Mouse (Mus musculus) MEL (cell line): ENCODE data around the gene Sec24d. TPM values are rescaled to one million over a fixed set of nuclear protein-coding genes. Genes with fewer than 3 reads are reported as not detected.

Experiments
- DNase-seq: peaks from one replicate; pipeline ENCODE4 v3.0.0; 2011; ENCODE audit warnings: low read depth, low spot score
- H3K27ac ChIP-seq: 2 replicates; pipeline ENCODE4 v1.5.1; 2012; ENCODE audit warnings: low read depth, mild to moderate bottlenecking, control low read depth, low read length, moderate library complexity; ENCODE audit not compliant: control insufficient read depth
- H3K27me3 ChIP-seq, 2 experiments: fragments of 150-350 bp in 1 of 2; sonication (generic) in 1 of 2; 2 replicates each; pipeline ENCODE4 v1.6.1; 2012; ENCODE audit warnings: low read length in 2 of 2, mild to moderate bottlenecking in 2 of 2, improper control_type of control experiment in 1 of 2, moderate library complexity in 1 of 2; ENCODE audit not compliant: insufficient read depth in 2 of 2, control insufficient read depth in 1 of 2
- H3K36me3 ChIP-seq, 2 experiments: 2 replicates each; pipeline ENCODE4 v1.6.1; 2012 to 2014; ENCODE audit warnings: low read length in 2 of 2, improper control_type of control experiment in 1 of 2, inconsistent platforms in 1 of 2, mild to moderate bottlenecking in 1 of 2; ENCODE audit not compliant: insufficient read depth in 2 of 2, control insufficient read depth in 1 of 2
- H3K4me1 ChIP-seq, 2 experiments: fragments of 150-350 bp in 1 of 2; sonication (generic) in 1 of 2; 2 replicates each; pipeline ENCODE4 v1.6.1; 2012; ENCODE audit warnings: low read length in 2 of 2, improper control_type of control experiment in 1 of 2, mild to moderate bottlenecking in 1 of 2; ENCODE audit not compliant: insufficient read depth in 2 of 2, control insufficient read depth in 1 of 2
- H3K4me3 ChIP-seq, 2 experiments: fragments of 150-350 bp in 1 of 2; sonication (generic) in 1 of 2; 2 replicates each; pipeline ENCODE4 v1.5.1; 2012; ENCODE audit warnings: low read depth in 2 of 2, low read length in 2 of 2, mild to moderate bottlenecking in 2 of 2, moderate library complexity in 2 of 2, control low read depth in 1 of 2, improper control_type of control experiment in 1 of 2; ENCODE audit not compliant: control insufficient read depth in 1 of 2, insufficient read depth in 1 of 2
- H3K79me2 ChIP-seq: 2 replicates; pipeline ENCODE4 v1.6.1; 2012; ENCODE audit warnings: mild to moderate bottlenecking, low read length, moderate library complexity; ENCODE audit not compliant: control insufficient read depth, poor library complexity, insufficient read depth
- H3K9ac ChIP-seq: 2 replicates; pipeline ENCODE4 v1.6.1; 2012; ENCODE audit warnings: low read depth, mild to moderate bottlenecking, control low read depth, low read length, moderate library complexity; ENCODE audit not compliant: control insufficient read depth, poor library complexity, severe bottlenecking
- H3K9me3 ChIP-seq: fragments of 150-350 bp; sonication (generic); replicated peaks from 2 replicates; pipeline ENCODE4 v1.6.1; 2012; ENCODE audit warnings: mild to moderate bottlenecking, low read length, improper control_type of control experiment, moderate library complexity; ENCODE audit not compliant: insufficient read depth
- BHLHE40 ChIP-seq: IDR thresholded peaks from 2 replicates; pipeline ENCODE4 v1.6.1; 2012; ENCODE audit warnings: low read depth, mild to moderate bottlenecking, inconsistent platforms, low read length, improper control_type of control experiment, borderline replicate concordance
- CHD1 ChIP-seq: IDR thresholded peaks from 2 replicates; pipeline ENCODE4 v1.6.1; 2012; ENCODE audit warnings: low read depth, mild to moderate bottlenecking, inconsistent platforms, low read length, improper control_type of control experiment
- CTCF ChIP-seq, 3 experiments: IDR thresholded peaks in 2 of 3; conservative IDR thresholded peaks in 1 of 3; 2 replicates each; pipeline ENCODE4 v1.5.1; 2011 to 2012; ENCODE audit warnings: low read length in 3 of 3, low read depth in 2 of 3, mild to moderate bottlenecking in 2 of 3, improper control_type of control experiment in 1 of 3, inconsistent platforms in 1 of 3, mixed read lengths in 1 of 3, moderate library complexity in 1 of 3; ENCODE audit not compliant: control insufficient read depth in 1 of 3, insufficient read depth in 1 of 3, poor library complexity in 1 of 3, severe bottlenecking in 1 of 3
- E2F4 ChIP-seq: IDR thresholded peaks from 2 replicates; pipeline ENCODE4 v1.6.1; 2011; ENCODE audit warnings: low read depth, low read length, improper control_type of control experiment, borderline replicate concordance
- ELF1 ChIP-seq: IDR thresholded peaks from 2 replicates; pipeline ENCODE4 v1.6.1; 2014; ENCODE audit warnings: low read depth, mild to moderate bottlenecking, inconsistent platforms, low read length, improper control_type of control experiment, moderate library complexity
- EP300 ChIP-seq, 2 experiments: IDR thresholded peaks; 2 replicates each; pipeline ENCODE4 v1.6.1; 2011; ENCODE audit warnings: improper control_type of control experiment in 2 of 2, low read length in 2 of 2, low read depth in 1 of 2, mild to moderate bottlenecking in 1 of 2
- GABPA ChIP-seq: IDR thresholded peaks from 2 replicates; pipeline ENCODE4 v1.6.1; 2012; ENCODE audit warnings: low read depth, mild to moderate bottlenecking, inconsistent platforms, low read length, improper control_type of control experiment, moderate library complexity
- HCFC1 ChIP-seq: IDR thresholded peaks from 2 replicates; pipeline ENCODE4 v1.6.1; 2012; ENCODE audit warnings: low read depth, mild to moderate bottlenecking, inconsistent platforms, low read length, improper control_type of control experiment, moderate library complexity
- JUND ChIP-seq: IDR thresholded peaks from 2 replicates; pipeline ENCODE4 v1.6.1; 2011; ENCODE audit warnings: low read depth, mild to moderate bottlenecking, improper control_type of control experiment, low read length
- MAX ChIP-seq: IDR thresholded peaks from 2 replicates; pipeline ENCODE4 v1.6.1; 2011; ENCODE audit warnings: low read length, improper control_type of control experiment
- MAZ ChIP-seq: IDR thresholded peaks from 2 replicates; pipeline ENCODE4 v1.6.1; 2012; ENCODE audit warnings: low read depth, mild to moderate bottlenecking, inconsistent platforms, low read length, improper control_type of control experiment
- MXI1 ChIP-seq: IDR thresholded peaks from 2 replicates; pipeline ENCODE4 v1.6.1; 2011; ENCODE audit warnings: mild to moderate bottlenecking, low read depth, low read length, improper control_type of control experiment
- NELFE ChIP-seq: IDR thresholded peaks from 2 replicates; pipeline ENCODE4 v1.6.1; 2011; ENCODE audit warnings: low read depth, low read length, improper control_type of control experiment
- NRF1 ChIP-seq: IDR thresholded peaks from 2 replicates; pipeline ENCODE4 v1.6.1; 2014; ENCODE audit warnings: low read depth, mild to moderate bottlenecking, inconsistent platforms, low read length, improper control_type of control experiment, moderate library complexity; ENCODE audit not compliant: poor library complexity, insufficient read depth, severe bottlenecking
- POLR2AphosphoS5 ChIP-seq: IDR thresholded peaks from 2 replicates; pipeline ENCODE4 v1.6.1; 2012; ENCODE audit warnings: low read depth, borderline replicate concordance, mild to moderate bottlenecking, inconsistent platforms, low read length, moderate library complexity, mixed read lengths
- RCOR1 ChIP-seq: IDR thresholded peaks from 2 replicates; pipeline ENCODE4 v1.6.1; 2012; ENCODE audit warnings: low read depth, mild to moderate bottlenecking, inconsistent platforms, low read length, improper control_type of control experiment
- SIN3A ChIP-seq: IDR thresholded peaks from 2 replicates; pipeline ENCODE4 v1.6.1; 2012; ENCODE audit warnings: low read length, improper control_type of control experiment, inconsistent platforms
- SMC3 ChIP-seq: IDR thresholded peaks from 2 replicates; pipeline ENCODE4 v1.6.1; 2011; ENCODE audit warnings: low read depth, low read length, improper control_type of control experiment
- TAL1 ChIP-seq: IDR thresholded peaks from 2 replicates; pipeline ENCODE4 v1.6.1; 2012; ENCODE audit warnings: mild to moderate bottlenecking, inconsistent platforms, low read length, moderate library complexity, mixed read lengths
- TBP ChIP-seq: IDR thresholded peaks from 2 replicates; pipeline ENCODE4 v1.8.0; 2011; ENCODE audit warnings: low read depth, low read length, improper control_type of control experiment
- TCF12 ChIP-seq: IDR thresholded peaks from 2 replicates; pipeline ENCODE4 v1.6.1; 2014; ENCODE audit warnings: low read depth, mild to moderate bottlenecking, inconsistent platforms, low read length, improper control_type of control experiment, moderate library complexity
- ZKSCAN1 ChIP-seq: IDR thresholded peaks from 2 replicates; pipeline ENCODE4 v1.6.1; 2012; ENCODE audit warnings: low read depth, mild to moderate bottlenecking, inconsistent platforms, low read length, improper control_type of control experiment, moderate library complexity
- ZNF384 ChIP-seq: IDR thresholded peaks from 2 replicates; pipeline ENCODE4 v1.6.1; 2012; ENCODE audit warnings: low read depth, mild to moderate bottlenecking, inconsistent platforms, low read length, improper control_type of control experiment
- polyA plus RNA-seq, 2 experiments: library from polyadenylated mRNA; stranded (reverse) in 1 of 2; unstranded in 1 of 2; fragments of >175 nt in 1 of 2; fragments of >200 nt in 1 of 2; gene quantifications; 2 replicates each; pipeline versions ENCODE4 v1.2.1 to v1.2.4; 2012; ENCODE audit warnings: low replicate concordance in 2 of 2, low read depth in 1 of 2; ENCODE audit not compliant: insufficient read length in 2 of 2, insufficient read depth in 1 of 2, missing spikeins in 1 of 2
- total RNA-seq: library from RNA; depleted of rRNA; stranded (reverse); fragments of 300-350 nt; gene quantifications from 2 replicates; pipeline ENCODE4 v1.2.3, GENCODE M21; 2012

The Sec24d gene
- total and polyA plus RNA-seq, 3 experiments: 10.3 to 23.9 TPM; not detected in 1

DNA sequence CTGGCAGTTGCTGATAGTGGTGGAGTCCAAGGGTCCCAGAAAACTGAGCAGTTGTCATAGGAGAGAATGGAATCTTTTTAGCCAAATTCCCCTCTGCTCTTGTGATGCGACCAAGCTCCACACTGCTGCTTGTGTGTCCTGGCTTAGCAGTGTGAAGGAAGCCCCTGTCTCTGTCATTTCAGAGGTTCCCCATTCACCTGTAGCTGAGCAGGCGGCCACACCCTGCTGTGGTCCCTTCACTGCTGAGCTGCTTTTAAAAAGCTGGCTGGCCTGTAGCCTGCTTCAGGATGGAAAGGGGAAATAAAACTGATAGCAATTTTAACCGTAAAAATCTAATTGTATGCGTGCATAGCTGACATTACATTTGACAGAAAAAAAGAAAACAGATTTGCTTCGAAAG is 69.7 kb downstream of the Sec24d start:
- H3K9me3 ChIP-seq: no peaks in the 10 kb centered on the region
- no peaks in the 10 kb centered on the region for H3K27me3 ChIP-seq
- TF ChIP-seq TBP (no peak), HCFC1 (no peak), ELF1 (no peak), SIN3A (peak; percentile 43; the same call in 1 of the 2 replicates), MXI1 (0 out of 2 replicates have a peak, but pooled peaks have one; percentile 27), RCOR1 (0 out of 2 replicates have a peak, but pooled peaks have one; percentile 33), EP300 (IDR thresholded peaks at IDR 0.05; ENCODE audit: low read depth in 1 of 2, low read length in 2 of 2) (0 out of 4 replicates have a peak, but pooled peaks of 1 of the 2 experiments have one; percentile 19), E2F4 (no peak), GABPA (no peak)
- no peak overlapping the region for H3K4me3 ChIP-seq
- DNase-seq: peak; percentile 64
- peaks cover 0 to 18% of the 10 kb centered on the region in 2 experiments; a peak in 3 of 4 replicates for H3K36me3 ChIP-seq
- H3K4me1 ChIP-seq: peaks cover 4 to 20% of the 10 kb centered on the region in 2 experiments
- no peak overlapping the region; the same call in 1 of the 2 replicates for H3K27ac ChIP-seq
- H3K9ac ChIP-seq: no peak overlapping the region
- no peaks in the 10 kb centered on the region for H3K79me2 ChIP-seq

DNA sequence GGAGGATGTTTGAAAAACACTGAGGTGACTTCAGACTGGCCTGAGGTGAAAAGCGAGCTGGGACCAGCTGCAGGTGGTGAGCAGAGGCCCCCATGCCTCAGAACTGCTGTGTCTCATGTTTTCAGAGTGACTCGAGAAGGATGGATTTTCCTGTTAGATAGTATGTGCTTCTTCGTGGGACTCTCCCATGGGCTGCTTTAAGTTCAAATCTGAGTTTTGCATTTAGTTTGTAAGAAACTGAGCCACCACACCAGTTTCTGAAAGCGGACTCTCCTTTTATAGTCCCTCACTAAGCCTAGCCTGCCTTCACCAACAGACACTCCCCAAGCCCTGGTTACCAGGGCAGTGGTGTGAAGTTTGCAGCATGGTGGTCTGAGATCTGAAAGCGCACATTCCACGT is 70.6 kb downstream of the Sec24d start:
- Histone ChIP-seq H3K27me3 (no peaks in the 10 kb centered on the region), H3K4me3 (no peak overlapping the region), H3K9ac (no peak overlapping the region), H3K79me2 (no peaks in the 10 kb centered on the region), H3K27ac (no peak overlapping the region), H3K9me3 (no peaks in the 10 kb centered on the region)
- no peak for TF ChIP-seq MAZ
- TF ChIP-seq, all 39 proteins: peak for 0
- no peak for DNase-seq
- Histone ChIP-seq H3K4me1 (peaks cover 2 to 18% of the 10 kb centered on the region in 2 experiments), H3K36me3 (peaks cover 0 to 16% of the 10 kb centered on the region in 2 experiments; a peak in 3 of 4 replicates)

DNA sequence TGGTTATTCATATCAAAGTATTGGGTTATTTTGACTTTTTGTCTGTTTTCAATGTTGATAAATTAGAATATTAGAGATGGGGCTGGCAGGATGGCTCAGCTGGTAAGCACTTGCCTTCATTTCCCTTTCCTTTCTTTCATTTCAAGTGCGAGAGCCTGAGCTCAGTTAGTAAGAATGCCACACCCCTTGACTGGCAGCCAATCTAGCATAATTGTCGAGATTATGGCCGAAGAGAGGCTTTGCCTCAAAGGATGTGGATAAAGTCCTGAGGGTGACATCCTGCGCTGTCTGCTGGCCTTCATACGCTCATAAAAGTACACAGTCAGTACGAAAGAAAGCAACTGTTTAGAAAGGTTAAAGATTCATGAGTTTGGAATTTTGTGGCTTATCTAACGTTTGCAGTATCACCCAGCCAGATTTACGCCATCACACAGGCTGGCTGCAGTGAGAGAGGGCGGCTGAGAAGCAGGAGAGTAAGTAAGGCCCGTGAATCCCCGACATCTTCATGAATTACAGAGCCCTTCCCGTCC is 71.5 kb downstream of the Sec24d start:
- Histone ChIP-seq H3K27ac (no peak overlapping the region), H3K79me2 (no peaks in the 10 kb centered on the region), H3K9me3 (no peaks in the 10 kb centered on the region), H3K9ac (no peak overlapping the region), H3K4me3 (no peak overlapping the region), H3K4me1 (peaks cover 2 to 9% of the 10 kb centered on the region in 2 experiments), H3K36me3 (peaks cover 0 to 10% of the 10 kb centered on the region in 2 experiments; a peak in 3 of 4 replicates), H3K27me3 (no peaks in the 10 kb centered on the region)
- TF ChIP-seq JUND (no peak), ELF1 (no peak), CHD1 (no peak), MAX (no peak), NRF1 (no peak), BHLHE40 (no peak), E2F4 (no peak), EP300 (IDR thresholded peaks at IDR 0.05; ENCODE audit: low read depth in 1 of 2, low read length in 2 of 2) (no peak), TAL1 (no peak), GABPA (no peak), NELFE (no peak), TCF12 (no peak), ZKSCAN1 (no peak), CTCF (IDR thresholded peaks at IDR 0.05 in 2 of 3, conservative IDR thresholded peaks at IDR 0.05 in 1 of 3; ENCODE audit: control insufficient read depth in 1 of 3, insufficient read depth in 1 of 3, low read depth in 2 of 3, low read length in 3 of 3, poor library complexity in 1 of 3, severe bottlenecking in 1 of 3) (no peak), TBP (no peak), ZNF384 (no peak), MAZ (no peak), SMC3 (no peak), POLR2AphosphoS5 (no peak)
- DNase-seq: peak; percentile 41
